Mouse (Mus musculus): ENCODE data around the gene Klra3. TPM values are rescaled to one million over a fixed set of nuclear protein-coding genes. Genes with fewer than 3 reads are reported as not detected.
"Not testable (repeated sequence)": the region's sequence is repeated elsewhere in the genome, so short reads cannot be mapped to it uniquely, and the experiment has no call there.

Klra3 gene
- not detected in 2 replicates for polyA plus RNA-seq (2015; fragmentation: Nextera tagmentation; extraction: Ambion mirVana)

DNA sequence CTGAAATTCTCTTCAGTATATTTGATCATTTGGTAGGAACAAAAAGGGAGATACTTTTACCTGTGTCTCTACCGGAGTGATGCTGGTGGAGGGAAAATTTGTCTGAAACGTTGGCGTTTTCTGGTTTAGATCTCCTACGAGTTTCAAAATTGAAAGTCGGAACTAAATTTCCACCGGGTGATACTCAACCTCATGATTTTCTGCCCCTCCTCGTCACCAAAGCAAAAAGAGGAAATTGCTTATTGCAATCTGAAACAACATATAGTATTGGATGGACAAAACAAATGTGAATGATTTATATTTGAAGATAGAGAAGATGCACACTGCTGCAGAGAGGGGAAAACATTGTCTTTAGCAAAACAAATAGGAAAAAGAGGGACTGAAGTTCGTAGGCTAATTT, at the start of gene Klra3:
TSS of gene Klra3 (minus strand) at position 164 of the 400 bp plus-strand sequence.
- Histone ChIP-seq H3K9ac (no peak within 1 kb of the TSS), H3K4me3 (no peak within 1 kb of the TSS), H3K4me1 (no peaks in the 10 kb centered on the region), H3K27ac (no peak within 1 kb of the TSS), H3K9me3 (replicated peaks) (no peaks in the 10 kb centered on the region; the same call in 1 of the 2 replicates), H3K4me2 (no peak within 1 kb of the TSS), H3K27me3 (no peaks in the 10 kb centered on the region), H3K36me3 (ENCODE audit: poor library complexity, severe bottlenecking) (no peaks in the 10 kb centered on the region)
- 86% methylated on average over 8 of the region's 8 CpGs for WGBS
- ATAC-seq: no peak

DNA sequence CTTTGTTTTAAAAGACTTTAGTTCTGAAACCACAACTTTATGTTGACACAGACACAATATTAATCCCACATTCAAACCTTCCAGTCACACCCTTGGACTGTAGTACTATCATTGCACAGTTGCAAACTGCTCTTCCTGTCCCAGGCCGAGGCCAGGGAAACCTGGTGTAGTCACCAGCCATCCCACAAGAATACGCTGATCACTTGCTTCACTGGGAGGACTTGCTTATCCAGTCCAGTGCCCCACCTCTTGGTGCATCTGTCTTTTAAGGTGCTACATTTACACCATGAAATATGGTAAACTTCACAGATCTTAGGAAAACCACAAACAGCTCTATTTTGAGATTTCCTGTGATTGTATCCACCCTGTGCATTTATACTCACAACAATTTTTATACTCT, 49.4 kb upstream of the Klra3 start, which contains the start of gene Klra1:
TSS of gene Klra1 (minus strand) at position 125 of the 400 bp plus-strand sequence.
- Histone ChIP-seq H3K36me3 (ENCODE audit: poor library complexity, severe bottlenecking) (no peaks in the 10 kb centered on the region), H3K4me2 (no peak within 1 kb of the TSS), H3K4me3 (no peak within 1 kb of the TSS), H3K27ac (no peak within 1 kb of the TSS), H3K4me1 (no peaks in the 10 kb centered on the region), H3K9me3 (replicated peaks) (peaks cover 4% of the 10 kb centered on the region), H3K27me3 (no peaks in the 10 kb centered on the region), H3K9ac (no peak within 1 kb of the TSS)
- no peak for ATAC-seq
- WGBS: 88% methylated on average over 2 of the region's 2 CpGs

DNA sequence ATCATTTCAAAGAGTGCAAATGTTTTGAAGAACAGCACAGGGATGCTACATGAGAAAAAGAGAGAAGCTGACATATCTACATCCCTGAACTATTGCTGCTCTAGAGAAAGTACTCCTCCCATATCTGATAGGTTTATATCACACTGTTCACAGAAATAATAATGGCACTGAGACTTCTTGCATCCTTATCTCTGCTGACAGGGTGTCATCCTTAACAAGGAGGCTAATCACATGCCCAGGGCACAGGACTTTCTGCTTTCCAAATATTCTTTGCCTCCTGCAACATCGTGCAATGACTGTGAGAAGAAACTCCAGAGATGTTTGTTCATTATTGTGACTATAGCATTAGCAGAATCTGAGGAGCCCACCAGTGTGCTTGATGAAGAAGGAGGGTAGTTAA, 48.4 kb upstream of the Klra3 start:
- Histone ChIP-seq H3K9ac (no peak overlapping the region), H3K4me3 (no peak overlapping the region), H3K27me3 (no peaks in the 10 kb centered on the region), H3K9me3 (replicated peaks) (peaks cover 4% of the 10 kb centered on the region), H3K36me3 (ENCODE audit: poor library complexity, severe bottlenecking) (no peaks in the 10 kb centered on the region), H3K4me2 (no peak overlapping the region), H3K4me1 (no peaks in the 10 kb centered on the region), H3K27ac (no peak overlapping the region)
- 70% methylated on average over 1 of the region's 1 CpGs for WGBS
- no peak for ATAC-seq

DNA sequence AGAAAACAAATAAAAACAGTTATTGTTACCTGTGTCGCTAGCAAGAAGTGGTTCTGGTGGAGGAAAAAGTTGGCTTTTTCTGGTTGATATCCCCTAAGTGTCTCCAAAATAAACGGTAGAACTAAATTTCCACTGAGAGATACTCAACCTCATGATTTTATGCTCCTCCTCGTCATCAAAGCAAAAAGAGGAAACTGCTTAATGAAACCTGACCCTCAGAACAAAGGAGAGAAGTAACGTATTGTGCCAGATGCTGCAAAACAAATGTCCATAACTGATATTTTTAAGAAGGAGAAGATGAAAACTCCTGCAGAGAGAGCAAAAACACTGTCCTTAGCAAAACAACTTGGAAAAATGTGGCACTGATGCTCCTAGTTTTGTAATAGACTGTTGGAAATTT, 45.0 kb upstream of the Klra3 start:
- no peak overlapping the region for H3K9ac ChIP-seq
- ATAC-seq: no peak
- H3K4me1 ChIP-seq: no peaks in the 10 kb centered on the region
- no peak overlapping the region for H3K4me3 ChIP-seq
- WGBS: 82% methylated on average over 4 of the region's 4 CpGs
- H3K27me3 ChIP-seq: no peaks in the 10 kb centered on the region
- H3K9me3 ChIP-seq (replicated peaks): no peaks in the 10 kb centered on the region; the same call in 1 of the 2 replicates
- no peak overlapping the region for H3K4me2 ChIP-seq
- no peak overlapping the region for H3K27ac ChIP-seq
- H3K36me3 ChIP-seq (ENCODE audit: poor library complexity, severe bottlenecking): no peaks in the 10 kb centered on the region

DNA sequence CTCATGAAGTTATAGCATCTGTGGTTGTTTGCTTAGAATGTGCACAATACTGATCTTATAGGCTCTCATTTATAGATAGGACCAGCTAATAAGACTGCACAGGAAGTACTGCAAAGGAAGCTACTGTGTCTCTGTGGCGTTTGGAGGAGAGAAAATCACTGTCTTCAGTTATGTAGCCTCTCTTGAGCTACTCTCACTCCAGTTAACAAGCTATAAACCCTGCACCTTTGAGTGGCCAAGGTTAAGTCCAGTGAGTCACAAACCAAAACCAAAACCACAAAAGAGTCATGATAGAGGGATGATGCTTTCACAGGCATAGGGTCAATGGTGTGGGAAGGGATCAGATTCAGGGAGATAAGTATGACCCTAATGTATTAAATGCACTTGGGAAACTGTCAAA, 8.0 kb upstream of the Klra3 start:
- H3K4me1 ChIP-seq; H3K27ac ChIP-seq; H3K27me3 ChIP-seq; H3K9ac ChIP-seq; ATAC-seq; H3K9me3 ChIP-seq (replicated peaks); H3K4me2 ChIP-seq; H3K36me3 ChIP-seq (ENCODE audit: poor library complexity, severe bottlenecking); H3K4me3 ChIP-seq: not testable (repeated sequence)
- WGBS: 24% methylated on average over 1 of the region's 1 CpGs

DNA sequence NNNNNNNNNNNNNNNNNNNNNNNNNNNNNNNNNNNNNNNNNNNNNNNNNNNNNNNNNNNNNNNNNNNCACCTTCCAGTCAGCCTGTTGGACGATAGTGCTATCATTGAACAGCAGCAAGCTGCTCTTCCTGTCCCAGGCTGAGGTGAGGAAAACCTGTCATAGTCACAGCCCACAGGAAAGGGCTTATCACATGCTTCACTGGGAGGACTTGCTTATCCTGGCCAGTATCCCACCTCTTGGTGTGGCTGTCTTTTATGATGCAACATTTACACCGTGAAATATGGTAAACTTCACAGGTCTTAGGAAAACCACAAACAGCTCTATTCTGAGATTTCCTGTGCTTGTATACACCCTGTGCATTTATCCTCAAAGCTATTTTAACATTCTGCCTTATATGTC, 4.6 kb upstream of the Klra3 start:
- ATAC-seq; H3K27me3 ChIP-seq; H3K4me3 ChIP-seq; H3K4me1 ChIP-seq; H3K9me3 ChIP-seq (replicated peaks); H3K36me3 ChIP-seq (ENCODE audit: poor library complexity, severe bottlenecking); H3K4me2 ChIP-seq; H3K9ac ChIP-seq; H3K27ac ChIP-seq: not testable (repeated sequence)
- WGBS: 86% methylated on average over 2 of the region's 2 CpGs

DNA sequence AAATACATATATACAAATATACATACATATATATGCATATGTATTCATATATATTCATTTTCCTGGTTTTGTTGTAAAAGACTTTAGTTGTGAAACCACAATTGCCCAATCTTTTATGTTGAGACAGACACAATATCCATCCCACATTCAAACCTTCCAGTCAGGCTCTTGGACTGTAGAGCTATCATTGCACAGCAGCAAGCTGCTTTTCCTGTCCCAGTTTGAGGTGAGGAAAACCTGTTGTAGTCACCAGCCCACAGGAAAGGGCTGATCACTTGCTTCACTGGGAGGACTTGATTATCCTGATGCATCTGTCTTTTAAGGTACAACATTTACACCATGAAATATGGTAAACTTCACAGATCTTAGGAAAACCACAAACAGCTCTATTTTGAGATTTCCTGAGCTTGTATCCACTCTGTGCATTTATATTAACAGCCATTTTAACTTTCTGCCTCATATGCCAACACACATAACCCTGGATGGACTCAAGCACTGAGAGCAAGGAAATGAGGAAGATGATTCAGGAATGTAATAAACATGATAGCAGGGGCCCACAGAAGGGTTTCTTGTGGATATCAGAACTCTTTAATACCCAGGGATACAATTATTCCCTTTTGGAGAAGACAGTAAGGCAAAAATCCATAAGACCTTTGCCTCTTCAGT, 49.3 kb downstream of the Klra3 start:
- Histone ChIP-seq H3K4me1 (no peaks in the 10 kb centered on the region), H3K4me2 (no peak overlapping the region)
- ATAC-seq: no peak

DNA sequence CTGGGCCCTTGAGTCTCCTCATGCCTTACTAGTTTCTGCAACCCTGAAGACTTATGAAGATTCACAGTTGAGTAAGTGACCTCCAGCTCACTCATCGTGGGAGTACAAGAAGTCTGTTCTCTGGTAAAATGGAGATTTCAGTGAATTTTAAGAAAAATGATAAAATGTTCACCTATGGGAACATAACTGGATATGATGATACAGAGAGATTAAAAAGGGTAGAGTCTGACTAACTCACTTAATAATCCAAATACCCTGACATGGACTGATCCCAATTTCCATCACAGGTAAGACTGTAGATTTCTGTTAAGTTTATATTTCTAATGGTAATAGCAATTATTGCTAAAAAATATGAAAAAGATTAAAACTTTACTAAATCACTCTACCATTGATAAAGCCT, 55.5 kb downstream of the Klra3 start, which contains the start of gene Klra10:
TSS of gene Klra10 (minus strand) at position 101 of the 400 bp plus-strand sequence.
- H3K27me3 ChIP-seq; H3K27ac ChIP-seq; H3K4me3 ChIP-seq; ATAC-seq; H3K4me2 ChIP-seq; H3K9ac ChIP-seq; H3K9me3 ChIP-seq (replicated peaks); H3K4me1 ChIP-seq; H3K36me3 ChIP-seq (ENCODE audit: poor library complexity, severe bottlenecking): not testable (repeated sequence)
- 77% methylated on average over 1 of the region's 1 CpGs for WGBS

More for the DNA sequence above, 49.3 kb downstream of the Klra3 start:
- Histone ChIP-seq H3K4me3 (no peak overlapping the region), H3K27me3 (no peaks in the 10 kb centered on the region), H3K36me3 (ENCODE audit: poor library complexity, severe bottlenecking) (no peaks in the 10 kb centered on the region), H3K27ac (no peak overlapping the region), H3K9ac (no peak overlapping the region), H3K9me3 (replicated peaks) (peaks cover 11% of the 10 kb centered on the region; the same call in 1 of the 2 replicates)

Other genes starting within 250 kb of the Klra3 start
- gene Klra8, start 207.7 kb downstream of the Klra3 start, polyA plus RNA-seq (2015; fragmentation: Nextera tagmentation; extraction: Ambion mirVana): not detected in 2 replicates
- gene Klra9, start 144.5 kb downstream of the Klra3 start, polyA plus RNA-seq (2015; fragmentation: Nextera tagmentation; extraction: Ambion mirVana): not detected in 2 replicates
- gene Klra7, start 104.3 kb downstream of the Klra3 start, polyA plus RNA-seq (2015; fragmentation: Nextera tagmentation; extraction: Ambion mirVana): not detected in 2 replicates
- gene Klra10, start 55.6 kb downstream of the Klra3 start, polyA plus RNA-seq (2015; fragmentation: Nextera tagmentation; extraction: Ambion mirVana): not detected in 2 replicates
- gene Klra1, start 49.3 kb upstream of the Klra3 start, polyA plus RNA-seq (2015; fragmentation: Nextera tagmentation; extraction: Ambion mirVana): not detected in 2 replicates